ENCODE assay signal across 12 mouse cellular contexts in the genomic region with DNA sequence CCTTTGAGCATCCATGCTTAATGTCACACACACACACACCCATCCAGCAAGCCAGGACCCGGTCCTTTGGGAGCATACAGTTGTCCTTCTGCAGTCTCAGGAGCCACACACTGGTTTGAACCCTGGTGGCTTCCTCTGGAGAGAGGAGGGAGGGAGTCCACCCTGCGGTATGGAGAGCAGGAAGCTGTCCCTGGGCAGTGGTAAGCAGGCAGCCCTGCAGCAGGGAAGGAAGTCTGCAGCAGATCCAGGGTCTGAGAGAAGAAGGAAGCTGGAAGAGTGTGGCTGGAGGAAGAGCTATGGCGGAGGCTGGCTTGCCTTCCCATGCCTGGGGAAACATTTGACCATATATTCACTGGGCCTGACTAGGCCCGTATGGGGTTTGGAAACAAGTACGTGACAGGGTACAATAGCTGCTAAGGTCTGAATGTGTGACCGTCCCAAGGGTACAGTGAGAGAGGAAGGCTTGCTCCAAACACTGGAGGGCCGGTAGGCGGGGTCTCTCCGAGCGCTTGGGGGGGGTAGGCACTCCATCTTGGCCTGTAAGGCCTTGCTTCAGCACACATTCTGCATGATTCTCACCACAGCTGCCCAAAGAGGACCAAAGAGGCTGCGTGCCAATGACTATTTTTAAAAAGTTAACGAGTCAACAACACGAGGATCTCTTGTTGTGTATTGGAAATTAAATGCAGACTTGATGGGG.
DNase-seq lines count a peak whose midpoint lies in the region; ATAC-seq and TF ChIP-seq lines count a peak whose summit lies in the region.
"Had no signal": no experiment of that assay in that cellular context is flagged by ENCODE, and none has a peak within 500 bp of the region (broad histone marks: within the 10 kb centered on the region; RNA-seq: fewer than 3 reads in every experiment).

No protein-coding gene starts in this region.

- H3K4me3 ChIP-seq in intestine, embryonic 15.5 days (replicated peaks): no peak overlapping the region
- H3K4me3 ChIP-seq in intestine, postnatal 0 days (ENCODE audit: low read depth, low read length): no peak overlapping the region
- H3K4me3 ChIP-seq in forebrain, embryonic 14.5 days (ENCODE audit: low read depth, low read length): no peak overlapping the region
- H3K4me3 ChIP-seq in midbrain, embryonic 11.5 days (ENCODE audit: low read depth, low read length): no peak overlapping the region

- peak overlapping the region; percentile 10; the same call in 1 of the 2 replicates for H3K27ac ChIP-seq in intestine, embryonic 15.5 days
- no peak overlapping the region for H3K27ac ChIP-seq in intestine, postnatal 0 days (ENCODE audit: low read depth, low read length)
- H3K27ac ChIP-seq in forebrain, embryonic 14.5 days (ENCODE audit: low read depth, low read length): peak overlapping the region; percentile 36; the same call in 1 of the 2 replicates
- H3K27ac ChIP-seq in midbrain, embryonic 11.5 days (ENCODE audit: low read depth, low read length): peak overlapping the region; percentile 41

- no peak overlapping the region for H3K9ac ChIP-seq in intestine, embryonic 15.5 days
- H3K9ac ChIP-seq in intestine, postnatal 0 days (ENCODE audit: low read depth, low read length): no peak overlapping the region
- H3K9ac ChIP-seq in forebrain, embryonic 14.5 days (ENCODE audit: low read length): peak overlapping the region; percentile 22; the same call in 1 of the 2 replicates
- peak overlapping the region; percentile 42; the same call in 1 of the 2 replicates for H3K9ac ChIP-seq in midbrain, embryonic 11.5 days (ENCODE audit: low read length)

- no peaks in the 10 kb centered on the region for H3K27me3 ChIP-seq in intestine, embryonic 15.5 days (replicated peaks)
- H3K27me3 ChIP-seq in intestine, postnatal 0 days (replicated peaks; ENCODE audit: control insufficient read depth, insufficient read depth, low read length): no peaks in the 10 kb centered on the region
- H3K27me3 ChIP-seq in forebrain, embryonic 14.5 days (replicated peaks; ENCODE audit: control insufficient read depth, insufficient read depth, low read length): no peaks in the 10 kb centered on the region
- no peaks in the 10 kb centered on the region for H3K27me3 ChIP-seq in midbrain, embryonic 11.5 days (ENCODE audit: control insufficient read depth, insufficient read depth, low read length)
- H3K27me3 ChIP-seq: CH12.LX had no signal

- no peaks in the 10 kb centered on the region for H3K36me3 ChIP-seq in intestine, embryonic 15.5 days
- peaks cover 12% of the 10 kb centered on the region; the same call in 1 of the 2 replicates for H3K36me3 ChIP-seq in intestine, postnatal 0 days (ENCODE audit: control insufficient read depth, insufficient read depth)
- H3K36me3 ChIP-seq in forebrain, embryonic 14.5 days (ENCODE audit: control insufficient read depth, insufficient read depth, low read length): no peaks in the 10 kb centered on the region
- no peaks in the 10 kb centered on the region for H3K36me3 ChIP-seq in midbrain, embryonic 11.5 days (ENCODE audit: control insufficient read depth, insufficient read depth, low read length)

- no peak overlapping the region for H3K4me2 ChIP-seq in intestine, embryonic 15.5 days (replicated peaks)
- H3K4me2 ChIP-seq in intestine, postnatal 0 days (replicated peaks; ENCODE audit: low read depth): no peak overlapping the region
- peak overlapping the region; percentile 20; the same call in 1 of the 2 replicates for H3K4me2 ChIP-seq in forebrain, embryonic 14.5 days (ENCODE audit: low read length)
- H3K4me2 ChIP-seq in midbrain, embryonic 11.5 days: no peak overlapping the region

- H3K9me3 ChIP-seq in intestine, embryonic 15.5 days: no peaks in the 10 kb centered on the region
- H3K9me3 ChIP-seq in intestine, postnatal 0 days (ENCODE audit: control insufficient read depth): no peaks in the 10 kb centered on the region
- no peaks in the 10 kb centered on the region for H3K9me3 ChIP-seq in forebrain, embryonic 14.5 days (replicated peaks; ENCODE audit: control insufficient read depth, low read length)
- no peaks in the 10 kb centered on the region for H3K9me3 ChIP-seq in midbrain, embryonic 11.5 days (ENCODE audit: control insufficient read depth, low read length)

- WGBS in intestine, embryonic 15.5 days: 79% methylated on average over 13 of the region's 13 CpGs
- WGBS in intestine, postnatal 0 days: 81% methylated on average over 13 of the region's 13 CpGs
- 49% methylated on average over 13 of the region's 13 CpGs for WGBS in forebrain, embryonic 14.5 days
- WGBS in midbrain, embryonic 11.5 days: 72% methylated on average over 13 of the region's 13 CpGs

- no peak for TF ChIP-seq CTCF in intestine, postnatal 0 days (IDR thresholded peaks at IDR 0.05; ENCODE audit: low read depth)

- ATAC-seq in intestine, embryonic 15.5 days: no peak
- ATAC-seq in intestine, postnatal 0 days: no peak
- ATAC-seq in forebrain, embryonic 14.5 days: no peak
- ATAC-seq in midbrain, embryonic 11.5 days (ENCODE audit: low FRiP score): no peak
- ATAC-seq in cerebellum, adult (ENCODE audit: insufficient number of reproducible peaks, low FRiP score, low TSS enrichment): no peak

- DNase-seq in R1 (ENCODE audit: low read depth, low spot score): peak; percentile 66
- DNase-seq in forebrain, embryonic 14.5 days (ENCODE audit: low spot score): no peak
- no peak for DNase-seq in midbrain, embryonic 11.5 days (ENCODE audit: low spot score, missing footprints)
- no peak for DNase-seq in ovary, postnatal 14 days (ENCODE audit: low spot score)
- DNase-seq in layer of hippocampus, postnatal 25 days (ENCODE audit: extremely low spot score in 1 of 2, low spot score in 1 of 2): no peak
- DNase-seq: adrenal gland, postnatal 36 days; kidney, adult 11 months; thymus, postnatal 36 days had no signal

- H3K4me1 ChIP-seq in intestine, embryonic 15.5 days (replicated peaks): peaks cover 33% of the 10 kb centered on the region; the same call in 1 of the 2 replicates
- H3K4me1 ChIP-seq in intestine, postnatal 0 days (replicated peaks; ENCODE audit: control insufficient read depth, insufficient read depth, low read length): no peaks in the 10 kb centered on the region
- peaks cover 63% of the 10 kb centered on the region for H3K4me1 ChIP-seq in forebrain, embryonic 14.5 days (ENCODE audit: control insufficient read depth, insufficient read depth, low read length)
- H3K4me1 ChIP-seq in midbrain, embryonic 11.5 days (ENCODE audit: control insufficient read depth, insufficient read depth, low read length): peaks cover 78% of the 10 kb centered on the region

Comparison
In these comparisons a context has a peak if more than half of its experiments do, and no peak if none do; other contexts are left out.
1. H3K9ac ChIP-seq: peak in forebrain, embryonic 14.5 days (single experiment) and midbrain, embryonic 11.5 days (single experiment); none in intestine, embryonic 15.5 days (single experiment) and intestine, postnatal 0 days (single experiment).